Mouse (Mus musculus): ENCODE data around the gene Sh3bp2. TPM values are rescaled to one million over a fixed set of nuclear protein-coding genes. Genes with fewer than 3 reads are reported as not detected.

The Sh3bp2 gene
- polyA plus RNA-seq, 1 experiment from 2014 or later: 7.6 TPM

GRCm38 (mm10) chr5:34530116-34530515 is 4.5 kb downstream of the Sh3bp2 start:
- 0 out of 2 replicates have a peak, but pooled peaks cover 8% of the 10 kb centered on the region for H3K27me3 ChIP-seq
- no peak for ATAC-seq (replicated peaks; ENCODE audit: low FRiP score)
- no peak overlapping the region for H3K4me3 ChIP-seq (replicated peaks)
- H3K27ac ChIP-seq: no peak overlapping the region
- H3K4me1 ChIP-seq: peaks cover 17% of the 10 kb centered on the region
- WGBS: 61% methylated on average over 5 of the region's 5 CpGs
- no peak overlapping the region for H3K9ac ChIP-seq
- no peaks in the 10 kb centered on the region for H3K9me3 ChIP-seq (replicated peaks)
- H3K36me3 ChIP-seq: no peaks in the 10 kb centered on the region
- no peak overlapping the region for H3K4me2 ChIP-seq

DNA sequence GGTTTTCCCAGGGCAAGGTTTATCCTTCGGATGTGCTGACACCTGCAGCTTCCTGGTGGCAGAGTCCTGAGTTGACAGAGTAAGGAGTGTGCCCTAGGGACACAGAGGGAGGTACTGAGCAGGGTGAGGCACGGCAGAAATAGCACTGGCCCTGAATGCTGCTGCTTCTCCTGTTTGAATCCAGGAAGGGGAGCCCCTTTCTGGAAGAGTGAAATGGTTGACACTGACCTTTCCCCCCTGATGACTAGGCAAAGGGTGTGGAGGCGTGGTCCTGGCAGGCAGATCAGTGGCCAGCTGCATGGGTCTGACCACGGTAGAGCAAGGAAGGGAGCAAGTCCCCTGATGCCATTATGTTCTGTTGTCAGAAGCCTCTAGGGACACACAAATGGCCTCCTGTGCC is 5.0 kb downstream of the Sh3bp2 start:
- H3K27me3 ChIP-seq: 0 out of 2 replicates have a peak, but pooled peaks cover 8% of the 10 kb centered on the region
- no peaks in the 10 kb centered on the region for H3K36me3 ChIP-seq
- no peak overlapping the region for H3K4me3 ChIP-seq (replicated peaks)
- H3K9ac ChIP-seq: no peak overlapping the region
- no peak overlapping the region for H3K27ac ChIP-seq
- H3K4me2 ChIP-seq: no peak overlapping the region
- ATAC-seq (replicated peaks; ENCODE audit: low FRiP score): no peak
- no peaks in the 10 kb centered on the region for H3K9me3 ChIP-seq (replicated peaks)
- H3K4me1 ChIP-seq: peaks cover 17% of the 10 kb centered on the region
- 38% methylated on average over 4 of the region's 4 CpGs for WGBS

- no peak for ATAC-seq (replicated peaks; ENCODE audit: low FRiP score)
- Histone ChIP-seq H3K4me3 (replicated peaks) (no peak overlapping the region), H3K4me2 (no peak overlapping the region), H3K36me3 (no peaks in the 10 kb centered on the region), H3K4me1 (0 out of 2 replicates have a peak, but pooled peaks cover 5% of the 10 kb centered on the region), H3K9ac (no peak overlapping the region), H3K27me3 (no peaks in the 10 kb centered on the region), H3K27ac (no peak overlapping the region), H3K9me3 (replicated peaks) (no peaks in the 10 kb centered on the region)
- 69% methylated on average over 5 of the region's 5 CpGs for WGBS
Observed at GRCm38 (mm10) chr5:34533066-34533465, 7.4 kb downstream of the Sh3bp2 start.

DNA sequence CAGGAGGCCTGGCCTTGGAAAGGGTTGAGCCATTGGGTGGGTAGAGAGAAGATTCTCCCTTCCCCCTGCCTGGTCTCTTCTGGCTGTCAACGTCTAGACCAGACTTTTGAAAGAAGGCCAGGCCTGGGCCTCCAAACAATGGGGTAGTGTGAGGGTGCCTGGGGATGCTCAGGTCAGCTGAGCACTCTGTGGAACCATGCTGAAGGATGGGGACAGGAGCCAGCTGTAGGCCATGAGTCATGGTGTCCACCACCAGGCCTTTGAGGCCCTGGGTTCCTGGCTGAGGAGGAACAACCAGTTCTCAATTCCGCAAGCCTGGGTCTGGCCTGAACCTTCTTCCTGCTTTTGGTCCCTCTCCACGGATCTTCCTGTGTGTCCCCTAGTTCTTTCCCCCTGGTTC is 8.2 kb downstream of the Sh3bp2 start:
- H3K4me2 ChIP-seq: no peak overlapping the region
- H3K27ac ChIP-seq: no peak overlapping the region
- no peaks in the 10 kb centered on the region for H3K9me3 ChIP-seq (replicated peaks)
- H3K36me3 ChIP-seq: no peaks in the 10 kb centered on the region
- no peak for ATAC-seq (replicated peaks; ENCODE audit: low FRiP score)
- H3K9ac ChIP-seq: no peak overlapping the region
- no peaks in the 10 kb centered on the region for H3K27me3 ChIP-seq
- no peak overlapping the region for H3K4me3 ChIP-seq (replicated peaks)
- 0 out of 2 replicates have a peak, but pooled peaks cover 9% of the 10 kb centered on the region for H3K4me1 ChIP-seq
- 69% methylated on average over 3 of the region's 3 CpGs for WGBS

- Histone ChIP-seq H3K27me3 (no peaks in the 10 kb centered on the region), H3K4me2 (no peak overlapping the region), H3K4me1 (0 out of 2 replicates have a peak, but pooled peaks cover 9% of the 10 kb centered on the region), H3K36me3 (no peaks in the 10 kb centered on the region), H3K9me3 (replicated peaks) (no peaks in the 10 kb centered on the region), H3K27ac (no peak overlapping the region), H3K9ac (no peak overlapping the region), H3K4me3 (replicated peaks) (no peak overlapping the region)
- no peak for ATAC-seq (replicated peaks; ENCODE audit: low FRiP score)
- 83% methylated on average over 5 of the region's 5 CpGs for WGBS
Observed at GRCm38 (mm10) chr5:34534776-34535581, 9.3 kb downstream of the Sh3bp2 start.

DNA sequence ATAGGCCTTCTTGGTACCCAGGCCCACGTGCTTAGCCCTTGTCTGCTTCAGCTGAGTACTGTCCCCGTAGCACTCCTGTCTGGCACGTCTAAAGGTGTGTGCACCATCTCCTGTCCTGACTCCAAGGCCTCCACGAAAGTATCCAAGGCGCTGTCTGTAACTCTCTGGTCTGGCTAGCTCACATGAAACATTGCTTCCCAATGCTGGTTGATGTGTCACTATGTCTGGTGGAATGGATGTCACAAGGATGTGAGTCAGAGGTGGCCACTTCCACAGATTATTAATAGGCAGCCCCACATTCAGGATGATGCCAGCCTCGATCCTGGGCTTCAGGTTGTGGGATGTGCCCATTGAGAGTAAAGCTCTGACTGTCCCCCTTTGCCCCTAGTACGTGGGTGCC is 10.2 kb downstream of the Sh3bp2 start:
- H3K9me3 ChIP-seq (replicated peaks): no peaks in the 10 kb centered on the region
- no peak overlapping the region for H3K4me2 ChIP-seq
- H3K9ac ChIP-seq: no peak overlapping the region
- 85% methylated on average over 7 of the region's 7 CpGs for WGBS
- H3K36me3 ChIP-seq: no peaks in the 10 kb centered on the region
- no peak overlapping the region for H3K27ac ChIP-seq
- H3K4me1 ChIP-seq: 0 out of 2 replicates have a peak, but pooled peaks cover 4% of the 10 kb centered on the region
- no peaks in the 10 kb centered on the region for H3K27me3 ChIP-seq
- no peak overlapping the region for H3K4me3 ChIP-seq (replicated peaks)
- ATAC-seq (replicated peaks; ENCODE audit: low FRiP score): no peak

- H3K36me3 ChIP-seq: no peaks in the 10 kb centered on the region
- no peaks in the 10 kb centered on the region for H3K27me3 ChIP-seq
- no peaks in the 10 kb centered on the region for H3K9me3 ChIP-seq (replicated peaks)
- no peak overlapping the region for H3K4me3 ChIP-seq (replicated peaks)
- H3K9ac ChIP-seq: no peak overlapping the region
- no peak overlapping the region for H3K4me2 ChIP-seq
- ATAC-seq (replicated peaks; ENCODE audit: low FRiP score): no peak
- no peak overlapping the region for H3K27ac ChIP-seq
- H3K4me1 ChIP-seq: peaks cover 6% of the 10 kb centered on the region; the same call in 1 of the 2 replicates
- WGBS: 70% methylated on average over 7 of the region's 7 CpGs
Observed at GRCm38 (mm10) chr5:34538079-34538478, 12.4 kb downstream of the Sh3bp2 start.

DNA sequence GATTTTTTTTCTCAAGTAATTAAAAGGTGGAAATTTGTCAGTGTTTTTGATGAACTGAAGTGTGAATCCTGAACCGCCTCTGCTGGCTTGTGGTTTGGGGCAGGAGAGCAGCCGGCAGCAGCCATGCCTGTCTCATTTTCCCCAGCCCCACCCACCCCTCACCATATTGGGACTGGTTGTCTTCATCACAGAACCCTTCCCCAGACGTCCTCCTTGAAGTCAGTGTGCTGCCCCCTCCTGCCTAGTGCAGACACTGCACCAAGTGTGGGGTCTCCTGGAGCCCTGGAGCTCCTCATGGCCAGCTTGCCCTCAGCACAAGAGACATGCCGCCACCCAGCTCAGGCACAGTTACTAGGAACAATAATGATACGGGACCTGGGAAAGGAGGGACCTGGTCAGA is 12.9 kb downstream of the Sh3bp2 start:
- no peak overlapping the region for H3K27ac ChIP-seq
- no peaks in the 10 kb centered on the region for H3K9me3 ChIP-seq (replicated peaks)
- H3K36me3 ChIP-seq: no peaks in the 10 kb centered on the region
- H3K4me2 ChIP-seq: no peak overlapping the region
- no peaks in the 10 kb centered on the region for H3K27me3 ChIP-seq
- ATAC-seq (replicated peaks; ENCODE audit: low FRiP score): no peak
- WGBS: 32% methylated on average over 5 of the region's 5 CpGs
- peaks cover 9% of the 10 kb centered on the region; the same call in 1 of the 2 replicates for H3K4me1 ChIP-seq
- no peak overlapping the region for H3K9ac ChIP-seq
- H3K4me3 ChIP-seq (replicated peaks): no peak overlapping the region

DNA sequence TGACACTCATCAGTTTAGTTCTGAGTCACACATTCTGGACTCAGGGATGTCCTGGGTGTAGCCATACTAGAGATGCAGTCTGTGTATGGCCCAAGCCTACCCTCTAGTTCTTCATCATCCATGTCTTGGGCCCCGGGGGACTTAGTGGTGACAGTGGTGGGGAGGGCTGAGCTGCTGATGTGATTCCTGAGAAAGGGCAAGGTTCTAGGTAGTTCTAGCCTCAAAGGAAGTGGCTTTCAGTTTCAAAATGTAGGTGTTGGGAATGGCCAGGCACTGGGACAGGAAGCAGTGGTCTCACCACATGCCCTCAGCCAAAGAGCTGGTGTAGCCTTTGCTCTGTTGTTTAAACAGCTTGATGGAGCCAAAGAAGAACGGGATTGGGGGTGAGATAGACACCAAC is 13.5 kb downstream of the Sh3bp2 start:
- Histone ChIP-seq H3K4me2 (no peak overlapping the region), H3K9me3 (replicated peaks) (no peaks in the 10 kb centered on the region), H3K27me3 (no peaks in the 10 kb centered on the region), H3K36me3 (no peaks in the 10 kb centered on the region), H3K4me3 (replicated peaks) (no peak overlapping the region), H3K9ac (no peak overlapping the region), H3K27ac (no peak overlapping the region), H3K4me1 (peaks cover 9% of the 10 kb centered on the region; the same call in 1 of the 2 replicates)
- ATAC-seq (replicated peaks; ENCODE audit: low FRiP score): no peak
- WGBS: 88% methylated on average over 2 of the region's 2 CpGs

GRCm38 (mm10) chr5:34542166-34542565 is 16.5 kb downstream of the Sh3bp2 start:
- no peaks in the 10 kb centered on the region for H3K36me3 ChIP-seq
- no peak for ATAC-seq (replicated peaks; ENCODE audit: low FRiP score)
- no peaks in the 10 kb centered on the region for H3K27me3 ChIP-seq
- no peak overlapping the region for H3K4me3 ChIP-seq (replicated peaks)
- no peaks in the 10 kb centered on the region for H3K9me3 ChIP-seq (replicated peaks)
- H3K27ac ChIP-seq: no peak overlapping the region
- peaks cover 9% of the 10 kb centered on the region; the same call in 1 of the 2 replicates for H3K4me1 ChIP-seq
- H3K9ac ChIP-seq: no peak overlapping the region
- no peak overlapping the region for H3K4me2 ChIP-seq
- 82% methylated on average over 1 of the region's 1 CpGs for WGBS

DNA sequence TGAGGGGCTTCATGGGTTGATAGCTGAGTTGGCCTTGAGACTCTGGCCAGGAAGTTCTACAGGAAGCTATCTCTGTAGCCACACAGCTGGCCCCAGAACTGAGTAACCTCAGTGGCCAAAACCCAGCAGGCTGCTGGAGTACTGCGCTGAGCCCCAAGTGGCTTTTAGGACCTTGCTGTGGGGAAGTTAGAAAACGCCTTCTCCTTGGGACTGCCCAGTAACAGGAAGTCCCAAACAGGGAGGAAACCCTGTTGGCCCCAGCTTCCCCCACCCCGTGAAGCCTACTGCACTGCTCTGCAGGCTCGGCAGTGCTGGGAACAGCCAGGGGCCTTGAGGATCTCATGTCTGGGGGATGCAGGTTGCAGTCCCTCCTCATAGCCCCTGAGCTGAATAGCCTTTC is 17.5 kb downstream of the Sh3bp2 start:
- Histone ChIP-seq H3K9ac (no peak overlapping the region), H3K4me1 (peaks cover 9% of the 10 kb centered on the region; the same call in 1 of the 2 replicates), H3K9me3 (replicated peaks) (no peaks in the 10 kb centered on the region), H3K4me2 (no peak overlapping the region), H3K36me3 (no peaks in the 10 kb centered on the region), H3K27me3 (no peaks in the 10 kb centered on the region), H3K4me3 (replicated peaks) (no peak overlapping the region), H3K27ac (no peak overlapping the region)
- WGBS: 49% methylated on average over 4 of the region's 4 CpGs
- ATAC-seq (replicated peaks; ENCODE audit: low FRiP score): no peak

- H3K4me2 ChIP-seq: no peak overlapping the region
- H3K9me3 ChIP-seq (replicated peaks): no peaks in the 10 kb centered on the region
- H3K4me3 ChIP-seq (replicated peaks): no peak overlapping the region
- no peaks in the 10 kb centered on the region for H3K27me3 ChIP-seq
- peaks cover 12% of the 10 kb centered on the region for H3K36me3 ChIP-seq
- H3K27ac ChIP-seq: no peak overlapping the region
- ATAC-seq (replicated peaks; ENCODE audit: low FRiP score): no peak
- peaks cover 20% of the 10 kb centered on the region for H3K4me1 ChIP-seq
- H3K9ac ChIP-seq: no peak overlapping the region
Observed at GRCm38 (mm10) chr5:34547410-34547809, 21.8 kb downstream of the Sh3bp2 start.
